Mouse (Mus musculus) stomach, embryonic 14.5 days (tissue): ENCODE data around the gene Slc26a10. TPM values are rescaled to one million over a fixed set of nuclear protein-coding genes. Genes with fewer than 3 reads are reported as not detected.

Experiments used
- ATAC-seq: fragments of 200-750 bp; cut with Nextera tagmentation; 2 replicates; pipeline ENCODE4 v1.8.0; 2017; ENCODE audit warnings: low read depth, moderate TSS enrichment; ENCODE audit not compliant: insufficient number of reproducible peaks, insufficient read depth, low FRiP score
- H3K27ac ChIP-seq: fragments of 300-500 bp; sonication (generic); 2 replicates; pipeline ENCODE4 v1.5.1; 2014; ENCODE audit warnings: mild to moderate bottlenecking, low read length, moderate library complexity, mixed read lengths
- H3K27me3 ChIP-seq: fragments of 300-500 bp; sonication (generic); 2 replicates; pipeline ENCODE4 v1.6.1; 2014; ENCODE audit warnings: low read length, control low read depth, mixed read lengths; ENCODE audit not compliant: control insufficient read depth, insufficient read depth
- H3K36me3 ChIP-seq: fragments of 300-500 bp; sonication (generic); 2 replicates; pipeline ENCODE4 v1.6.1; 2014; ENCODE audit warnings: mild to moderate bottlenecking, control low read depth, low read length, moderate library complexity, mixed read lengths; ENCODE audit not compliant: control insufficient read depth, insufficient read depth
- H3K4me1 ChIP-seq: fragments of 300-500 bp; sonication (generic); 2 replicates; pipeline ENCODE4 v1.6.1; 2014; ENCODE audit warnings: low read length, control low read depth, mixed read lengths; ENCODE audit not compliant: control insufficient read depth, insufficient read depth
- H3K4me2 ChIP-seq: fragments of 300-500 bp; sonication (generic); replicated peaks from 2 replicates; pipeline ENCODE4 v1.6.1; 2014; ENCODE audit warnings: low read depth, low read length, control low read depth
- H3K4me3 ChIP-seq: fragments of 300-500 bp; sonication (generic); 2 replicates; pipeline ENCODE4 v1.5.1; 2014; ENCODE audit warnings: low read depth, low read length, control low read depth
- H3K9ac ChIP-seq: fragments of 300-500 bp; sonication (generic); replicated peaks from 2 replicates; pipeline ENCODE4 v1.6.1; 2014; ENCODE audit warnings: low read depth, mild to moderate bottlenecking, control low read depth, low read length, moderate library complexity, mixed read lengths
- H3K9me3 ChIP-seq: fragments of 300-500 bp; sonication (generic); 2 replicates; pipeline ENCODE4 v1.6.1; 2016; ENCODE audit warnings: low read depth, low read length, control low read depth; ENCODE audit not compliant: control insufficient read depth
- WGBS: fragments of 180-500 bp; shearing (Covaris S2); extraction: QIAGEN DNeasy Blood & Tissue Kit; methylation state at CpG from one replicate; pipeline ENCODE4 v1.1.7; 2014; 5-methylcytosine and 5-hydroxymethylcytosine counted together
- polyA plus RNA-seq: library from polyadenylated mRNA; unstranded; fragments of >200 nt; fragmentation: Nextera tagmentation; extraction: Ambion mirVana; gene quantifications from 2 replicates; pipeline ENCODE4 v1.2.1, GENCODE M21; 2014

Slc26a10 gene
- polyA plus RNA-seq, 1 experiment from 2014 or later, result 0.82 TPM

DNA sequence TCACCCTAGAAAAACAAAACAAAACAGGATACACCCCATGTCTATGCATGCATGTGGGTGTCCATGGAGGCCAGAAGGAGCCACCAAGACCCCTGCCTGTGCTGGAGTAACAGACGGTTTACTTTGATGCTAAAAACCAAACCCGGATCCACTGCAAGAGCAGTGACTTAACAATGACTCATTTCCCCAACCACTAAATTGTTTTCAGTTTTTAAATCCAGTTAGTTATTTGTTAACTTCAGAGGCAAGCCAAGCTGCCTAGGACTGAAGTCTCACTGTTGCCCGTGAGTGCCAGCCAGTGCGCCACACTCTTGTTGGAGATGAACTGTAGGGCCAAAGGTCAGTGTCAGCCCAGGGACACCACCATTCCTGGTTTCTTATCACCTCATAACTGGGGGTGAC is 30.0 kb downstream of the Slc26a10 start:
- no peak overlapping the region for H3K4me3 ChIP-seq
- no peaks in the 10 kb centered on the region for H3K27me3 ChIP-seq
- no peak overlapping the region for H3K27ac ChIP-seq
- H3K4me2 ChIP-seq, result no peak overlapping the region
- WGBS, result 78% methylated on average over 4 of the region's 4 CpGs
- no peaks in the 10 kb centered on the region for H3K36me3 ChIP-seq
- ATAC-seq, result no peak
- H3K9me3 ChIP-seq, result no peaks in the 10 kb centered on the region
- H3K9ac ChIP-seq, result no peak overlapping the region
- no peaks in the 10 kb centered on the region for H3K4me1 ChIP-seq

- Histone ChIP-seq H3K27me3 (no peaks in the 10 kb centered on the region), H3K9ac (no peak overlapping the region), H3K4me2 (no peak overlapping the region), H3K27ac (no peak overlapping the region), H3K4me3 (no peak overlapping the region), H3K36me3 (no peaks in the 10 kb centered on the region), H3K4me1 (no peaks in the 10 kb centered on the region), H3K9me3 (no peaks in the 10 kb centered on the region)
- WGBS, result 80% methylated on average over 6 of the region's 6 CpGs
- ATAC-seq, result no peak
Measured at GRCm38 (mm10) chr10:127147135-127147534, 33.3 kb downstream of the Slc26a10 start.

- no peak overlapping the region for H3K4me3 ChIP-seq
- ATAC-seq, result no peak
- no peak overlapping the region for H3K9ac ChIP-seq
- H3K9me3 ChIP-seq, result no peaks in the 10 kb centered on the region
- H3K4me1 ChIP-seq, result no peaks in the 10 kb centered on the region
- WGBS, result 81% methylated on average over 5 of the region's 5 CpGs
- H3K36me3 ChIP-seq, result no peaks in the 10 kb centered on the region
- H3K27ac ChIP-seq, result no peak overlapping the region
- no peak overlapping the region for H3K4me2 ChIP-seq
- H3K27me3 ChIP-seq, result no peaks in the 10 kb centered on the region
Measured at GRCm38 (mm10) chr10:127145303-127145702, 35.1 kb downstream of the Slc26a10 start.

- no peaks in the 10 kb centered on the region for H3K27me3 ChIP-seq
- no peak overlapping the region for H3K4me3 ChIP-seq
- H3K27ac ChIP-seq, result no peak overlapping the region
- no peaks in the 10 kb centered on the region for H3K9me3 ChIP-seq
- no peak overlapping the region for H3K9ac ChIP-seq
- H3K4me2 ChIP-seq, result no peak overlapping the region
- 85% methylated on average over 7 of the region's 7 CpGs for WGBS
- H3K4me1 ChIP-seq, result no peaks in the 10 kb centered on the region
- H3K36me3 ChIP-seq, result no peaks in the 10 kb centered on the region
- no peak for ATAC-seq
Measured at GRCm38 (mm10) chr10:127144536-127144935, 35.9 kb downstream of the Slc26a10 start.

DNA sequence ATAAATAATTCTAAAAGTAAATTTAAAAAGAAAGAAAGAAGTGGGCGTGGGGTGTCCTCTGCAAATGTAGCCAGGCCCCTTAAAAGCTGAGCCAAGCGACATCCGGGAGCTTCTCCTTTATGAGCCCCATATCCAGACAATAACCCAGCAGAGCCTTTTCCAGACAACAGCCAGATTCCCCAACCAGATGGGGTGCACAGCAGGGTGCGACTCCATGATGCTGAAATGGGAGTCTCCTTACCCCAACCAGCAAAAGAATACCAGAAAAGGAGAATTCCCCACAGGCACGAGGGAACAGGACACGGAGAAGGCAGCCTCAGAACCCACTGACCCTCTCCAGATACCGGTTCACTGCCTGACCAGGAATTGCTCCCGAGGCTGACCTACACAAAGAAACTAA is 37.2 kb downstream of the Slc26a10 start:
- Histone ChIP-seq H3K4me3 (no peak overlapping the region), H3K4me2 (no peak overlapping the region), H3K9me3 (no peaks in the 10 kb centered on the region), H3K27ac (no peak overlapping the region), H3K27me3 (no peaks in the 10 kb centered on the region), H3K4me1 (no peaks in the 10 kb centered on the region), H3K36me3 (no peaks in the 10 kb centered on the region), H3K9ac (no peak overlapping the region)
- 89% methylated on average over 8 of the region's 8 CpGs for WGBS
- no peak for ATAC-seq

DNA sequence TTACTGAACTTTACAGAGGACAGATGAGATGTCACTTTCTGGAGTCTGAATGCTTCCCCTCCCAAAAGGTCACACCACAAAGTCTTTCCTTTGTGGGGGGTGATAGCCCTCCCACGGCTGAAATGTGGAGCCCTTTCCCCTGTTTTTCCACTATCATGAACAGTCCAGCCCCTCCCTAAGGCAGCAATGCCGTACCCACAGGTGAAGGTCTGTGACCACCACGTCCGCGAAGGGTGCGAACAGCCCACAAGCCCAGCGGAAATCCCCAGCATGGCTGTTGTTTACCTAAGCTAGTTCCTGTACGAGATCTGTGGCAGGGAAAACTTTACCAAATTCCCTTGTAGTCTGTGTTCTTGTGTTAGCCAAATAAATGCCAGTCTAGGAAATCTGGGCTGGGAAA is 38.9 kb downstream of the Slc26a10 start:
- no peaks in the 10 kb centered on the region for H3K36me3 ChIP-seq
- H3K27ac ChIP-seq, result no peak overlapping the region
- no peaks in the 10 kb centered on the region for H3K4me1 ChIP-seq
- no peak overlapping the region for H3K9ac ChIP-seq
- 53% methylated on average over 8 of the region's 8 CpGs for WGBS
- no peak for ATAC-seq
- H3K9me3 ChIP-seq, result no peaks in the 10 kb centered on the region
- H3K4me3 ChIP-seq, result no peak overlapping the region
- H3K4me2 ChIP-seq, result no peak overlapping the region
- no peaks in the 10 kb centered on the region for H3K27me3 ChIP-seq

GRCm38 (mm10) chr10:127140971-127141370 is 39.5 kb downstream of the Slc26a10 start:
- WGBS, result 79% methylated on average over 11 of the region's 11 CpGs
- no peaks in the 10 kb centered on the region for H3K36me3 ChIP-seq
- no peak overlapping the region for H3K27ac ChIP-seq
- H3K4me1 ChIP-seq, result no peaks in the 10 kb centered on the region
- no peak overlapping the region for H3K9ac ChIP-seq
- no peak overlapping the region for H3K4me3 ChIP-seq
- no peaks in the 10 kb centered on the region for H3K27me3 ChIP-seq
- no peak overlapping the region for H3K4me2 ChIP-seq
- ATAC-seq, result no peak
- no peaks in the 10 kb centered on the region for H3K9me3 ChIP-seq

DNA sequence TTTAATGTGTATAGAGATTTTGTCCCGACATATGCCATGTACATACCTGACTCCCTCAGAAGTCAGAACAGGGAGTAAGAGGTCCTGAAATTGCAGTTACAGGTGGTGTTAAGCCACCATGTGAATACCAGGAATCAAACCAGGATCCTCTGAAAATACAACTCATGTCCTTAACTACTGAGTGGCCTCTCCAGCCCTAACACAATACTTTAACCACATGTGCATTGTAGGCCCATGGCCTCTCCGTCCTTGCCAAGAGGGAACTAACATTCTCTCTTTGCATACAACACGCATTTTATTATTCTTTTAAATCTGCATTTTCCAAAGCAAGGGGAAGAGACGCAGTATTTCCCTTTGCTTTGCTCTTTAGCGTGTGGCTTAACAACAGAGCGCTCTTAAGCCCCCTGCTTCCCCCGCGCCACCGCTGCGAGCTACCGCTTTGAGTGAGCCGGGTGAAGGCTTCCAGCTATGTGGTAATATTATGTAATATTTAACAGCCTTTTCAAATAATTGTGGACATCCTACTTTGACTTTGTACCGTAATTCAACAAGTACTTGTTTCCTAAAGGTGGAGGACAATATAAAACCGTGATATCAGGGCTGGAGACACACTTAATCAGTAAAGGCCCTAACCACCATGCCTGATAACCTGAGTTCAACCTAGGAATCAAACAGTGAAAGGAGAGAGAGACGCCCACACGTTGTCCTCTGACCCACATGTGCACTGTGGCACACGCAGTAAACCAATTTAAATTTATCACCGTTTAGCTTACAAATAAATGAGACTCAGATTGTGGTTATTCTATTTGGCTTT is 41.9 kb downstream of the Slc26a10 start:
- WGBS, result 75% methylated on average over 18 of the region's 18 CpGs
- Histone ChIP-seq H3K4me2 (no peak overlapping the region), H3K4me1 (no peaks in the 10 kb centered on the region), H3K27me3 (no peaks in the 10 kb centered on the region), H3K27ac (peak overlapping the region; percentile 33; the same call in 1 of the 2 replicates), H3K9me3 (no peaks in the 10 kb centered on the region), H3K36me3 (no peaks in the 10 kb centered on the region), H3K9ac (no peak overlapping the region), H3K4me3 (no peak overlapping the region)
- 0 out of 2 replicates have a peak, but pooled peaks have one; percentile 38 for ATAC-seq

DNA sequence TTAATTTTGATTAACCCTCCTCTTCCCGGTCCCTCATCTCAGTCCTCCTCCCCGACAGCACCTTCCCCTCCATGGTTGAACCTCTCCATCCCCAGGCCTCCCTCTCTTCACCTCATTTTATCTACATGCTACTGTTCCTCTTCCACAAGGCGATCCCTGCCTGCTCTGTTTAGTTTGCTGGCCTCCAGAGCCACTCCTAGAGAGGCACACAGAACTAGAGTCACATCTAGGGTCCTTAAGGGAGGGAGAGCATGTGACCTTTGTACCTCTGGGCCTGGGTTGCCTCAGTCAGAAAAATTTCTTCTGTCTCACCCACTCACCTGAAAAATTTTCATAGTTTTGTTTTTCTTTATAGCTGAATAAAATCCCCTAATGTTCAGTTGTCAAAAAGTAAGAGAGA is 42.5 kb downstream of the Slc26a10 start:
- Histone ChIP-seq H3K4me3 (no peak overlapping the region), H3K4me2 (no peak overlapping the region), H3K4me1 (no peaks in the 10 kb centered on the region), H3K9ac (no peak overlapping the region), H3K36me3 (no peaks in the 10 kb centered on the region), H3K27me3 (no peaks in the 10 kb centered on the region), H3K9me3 (no peaks in the 10 kb centered on the region), H3K27ac (no peak overlapping the region)
- no peak for ATAC-seq
- WGBS, result 71% methylated on average over 3 of the region's 3 CpGs
